Mouse (Mus musculus): ENCODE results near the gene Evc. TPM values are rescaled to one million over a fixed set of nuclear protein-coding genes. Genes with fewer than 3 reads are reported as not detected.

Evc gene
- polyA plus RNA-seq, 1 experiment from 2014 or later: 1.7 TPM

GRCm38 (mm10) chr5:37363284-37363683 lies 26.6 kb upstream of the Evc start:
- WGBS: 81% methylated on average over 5 of the region's 5 CpGs
- no peak for TF ChIP-seq CTCF (IDR thresholded peaks at IDR 0.05; ENCODE audit: low read depth)
- Histone ChIP-seq H3K4me3 (ENCODE audit: low read depth, low read length) (no peak overlapping the region), H3K4me2 (replicated peaks; ENCODE audit: low read depth) (no peak overlapping the region), H3K36me3 (ENCODE audit: control insufficient read depth, insufficient read depth) (no peaks in the 10 kb centered on the region; the same call in 1 of the 2 replicates), H3K9ac (ENCODE audit: low read depth, low read length) (no peak overlapping the region), H3K27ac (ENCODE audit: low read depth, low read length) (no peak overlapping the region), H3K4me1 (replicated peaks; ENCODE audit: control insufficient read depth, insufficient read depth, low read length) (no peaks in the 10 kb centered on the region), H3K27me3 (replicated peaks; ENCODE audit: control insufficient read depth, insufficient read depth, low read length) (no peaks in the 10 kb centered on the region), H3K9me3 (ENCODE audit: control insufficient read depth) (no peaks in the 10 kb centered on the region)
- no peak for ATAC-seq

- no peaks in the 10 kb centered on the region for H3K4me1 ChIP-seq (replicated peaks; ENCODE audit: control insufficient read depth, insufficient read depth, low read length)
- no peak overlapping the region for H3K4me2 ChIP-seq (replicated peaks; ENCODE audit: low read depth)
- H3K4me3 ChIP-seq (ENCODE audit: low read depth, low read length): no peak overlapping the region
- H3K27ac ChIP-seq (ENCODE audit: low read depth, low read length): no peak overlapping the region
- no peaks in the 10 kb centered on the region for H3K27me3 ChIP-seq (replicated peaks; ENCODE audit: control insufficient read depth, insufficient read depth, low read length)
- no peaks in the 10 kb centered on the region; the same call in 1 of the 2 replicates for H3K36me3 ChIP-seq (ENCODE audit: control insufficient read depth, insufficient read depth)
- H3K9ac ChIP-seq (ENCODE audit: low read depth, low read length): no peak overlapping the region
- WGBS: 71% methylated on average over 5 of the region's 5 CpGs
- H3K9me3 ChIP-seq (ENCODE audit: control insufficient read depth): no peaks in the 10 kb centered on the region
- ATAC-seq: no peak
- no peak for TF ChIP-seq CTCF (IDR thresholded peaks at IDR 0.05; ENCODE audit: low read depth)
Measured at GRCm38 (mm10) chr5:37362618-37363017, 25.9 kb upstream of the Evc start.

DNA sequence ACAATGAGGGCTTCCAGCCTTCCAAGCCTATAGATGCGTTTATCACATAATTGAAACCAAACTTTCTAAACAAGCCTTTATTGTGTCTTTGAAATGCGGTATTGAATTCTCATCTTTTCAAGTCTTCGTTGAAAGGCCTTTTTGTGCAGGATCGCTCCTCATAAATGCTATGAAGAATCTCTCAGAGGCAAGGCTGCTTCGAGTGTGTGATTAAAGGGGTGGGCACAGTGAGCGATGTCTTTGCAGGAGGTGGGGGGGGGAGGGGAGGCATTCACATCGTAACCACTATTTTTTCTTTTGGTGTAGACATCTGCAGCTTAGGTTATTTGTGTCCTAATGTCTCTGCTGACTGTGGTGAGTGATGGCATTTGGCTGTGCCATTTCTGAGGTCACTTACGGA lies 19.3 kb upstream of the Evc start:
- Histone ChIP-seq H3K27me3 (replicated peaks; ENCODE audit: control insufficient read depth, insufficient read depth, low read length) (no peaks in the 10 kb centered on the region), H3K27ac (ENCODE audit: low read depth, low read length) (no peak overlapping the region), H3K36me3 (ENCODE audit: control insufficient read depth, insufficient read depth) (no peaks in the 10 kb centered on the region), H3K9me3 (ENCODE audit: control insufficient read depth) (no peaks in the 10 kb centered on the region), H3K4me1 (replicated peaks; ENCODE audit: control insufficient read depth, insufficient read depth, low read length) (no peaks in the 10 kb centered on the region), H3K9ac (ENCODE audit: low read depth, low read length) (no peak overlapping the region), H3K4me3 (ENCODE audit: low read depth, low read length) (no peak overlapping the region), H3K4me2 (replicated peaks; ENCODE audit: low read depth) (no peak overlapping the region)
- WGBS: 88% methylated on average over 8 of the region's 8 CpGs
- ATAC-seq: no peak
- TF ChIP-seq CTCF (IDR thresholded peaks at IDR 0.05; ENCODE audit: low read depth): no peak

GRCm38 (mm10) chr5:37354385-37354784 lies 17.7 kb upstream of the Evc start:
- Histone ChIP-seq H3K27me3 (replicated peaks; ENCODE audit: control insufficient read depth, insufficient read depth, low read length) (no peaks in the 10 kb centered on the region), H3K4me2 (replicated peaks; ENCODE audit: low read depth) (no peak overlapping the region), H3K27ac (ENCODE audit: low read depth, low read length) (no peak overlapping the region), H3K9ac (ENCODE audit: low read depth, low read length) (no peak overlapping the region), H3K36me3 (ENCODE audit: control insufficient read depth, insufficient read depth) (no peaks in the 10 kb centered on the region), H3K4me1 (replicated peaks; ENCODE audit: control insufficient read depth, insufficient read depth, low read length) (no peaks in the 10 kb centered on the region), H3K4me3 (ENCODE audit: low read depth, low read length) (no peak overlapping the region), H3K9me3 (ENCODE audit: control insufficient read depth) (no peaks in the 10 kb centered on the region)
- TF ChIP-seq CTCF (IDR thresholded peaks at IDR 0.05; ENCODE audit: low read depth): peak; percentile 78
- WGBS: 79% methylated on average over 4 of the region's 4 CpGs
- ATAC-seq: no peak

DNA sequence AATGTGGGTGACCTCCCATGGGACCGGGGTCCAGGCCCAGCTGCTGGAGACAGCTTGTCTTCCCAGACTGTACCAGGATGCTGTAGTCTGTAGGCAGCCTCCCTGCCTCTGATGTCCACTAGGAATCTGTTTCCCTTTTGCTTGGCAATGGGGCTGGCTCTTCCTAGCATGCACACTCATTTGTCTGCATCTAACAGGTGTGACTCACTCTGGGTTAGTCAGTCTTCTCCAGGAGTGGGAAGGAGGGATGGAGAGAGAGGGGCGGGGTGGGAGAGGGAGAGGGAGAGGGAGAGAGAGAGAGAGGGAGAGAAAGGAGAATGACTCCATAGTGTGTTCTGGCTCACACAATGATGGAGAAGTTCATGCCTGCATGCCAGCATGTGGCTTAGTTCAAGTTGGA lies 15.1 kb upstream of the Evc start:
- peaks cover 8% of the 10 kb centered on the region; the same call in 1 of the 2 replicates for H3K36me3 ChIP-seq (ENCODE audit: control insufficient read depth, insufficient read depth)
- no peak for ATAC-seq
- no peak for TF ChIP-seq CTCF (IDR thresholded peaks at IDR 0.05; ENCODE audit: low read depth)
- H3K9me3 ChIP-seq (ENCODE audit: control insufficient read depth): no peaks in the 10 kb centered on the region
- WGBS: 96% methylated on average over 2 of the region's 2 CpGs
- no peak overlapping the region for H3K9ac ChIP-seq (ENCODE audit: low read depth, low read length)
- H3K4me2 ChIP-seq (replicated peaks; ENCODE audit: low read depth): no peak overlapping the region
- H3K27ac ChIP-seq (ENCODE audit: low read depth, low read length): no peak overlapping the region
- no peak overlapping the region for H3K4me3 ChIP-seq (ENCODE audit: low read depth, low read length)
- H3K27me3 ChIP-seq (replicated peaks; ENCODE audit: control insufficient read depth, insufficient read depth, low read length): no peaks in the 10 kb centered on the region
- H3K4me1 ChIP-seq (replicated peaks; ENCODE audit: control insufficient read depth, insufficient read depth, low read length): no peaks in the 10 kb centered on the region

- H3K27me3 ChIP-seq (replicated peaks; ENCODE audit: control insufficient read depth, insufficient read depth, low read length): no peaks in the 10 kb centered on the region
- no peaks in the 10 kb centered on the region for H3K4me1 ChIP-seq (replicated peaks; ENCODE audit: control insufficient read depth, insufficient read depth, low read length)
- ATAC-seq: no peak
- H3K27ac ChIP-seq (ENCODE audit: low read depth, low read length): no peak overlapping the region
- H3K9ac ChIP-seq (ENCODE audit: low read depth, low read length): no peak overlapping the region
- H3K9me3 ChIP-seq (ENCODE audit: control insufficient read depth): no peaks in the 10 kb centered on the region
- H3K36me3 ChIP-seq (ENCODE audit: control insufficient read depth, insufficient read depth): peaks cover 6% of the 10 kb centered on the region; the same call in 1 of the 2 replicates
- TF ChIP-seq CTCF (IDR thresholded peaks at IDR 0.05; ENCODE audit: low read depth): no peak
- H3K4me3 ChIP-seq (ENCODE audit: low read depth, low read length): no peak overlapping the region
- H3K4me2 ChIP-seq (replicated peaks; ENCODE audit: low read depth): no peak overlapping the region
- WGBS: 86% methylated on average over 2 of the region's 2 CpGs
Measured at GRCm38 (mm10) chr5:37343962-37344361, 7.3 kb upstream of the Evc start.

- peak; percentile 47 for TF ChIP-seq CTCF (IDR thresholded peaks at IDR 0.05; ENCODE audit: low read depth)
- Histone ChIP-seq H3K27ac (ENCODE audit: low read depth, low read length) (no peak within 1 kb of the TSS), H3K9me3 (ENCODE audit: control insufficient read depth) (no peaks in the 10 kb centered on the region), H3K4me1 (replicated peaks; ENCODE audit: control insufficient read depth, insufficient read depth, low read length) (no peaks in the 10 kb centered on the region), H3K9ac (ENCODE audit: low read depth, low read length) (peak within 1 kb of the TSS; percentile 58), H3K4me2 (replicated peaks; ENCODE audit: low read depth) (peak within 1 kb of the TSS; percentile 80), H3K4me3 (ENCODE audit: low read depth, low read length) (peak within 1 kb of the TSS; percentile 59), H3K27me3 (replicated peaks; ENCODE audit: control insufficient read depth, insufficient read depth, low read length) (peaks cover 14% of the 10 kb centered on the region; the same call in 1 of the 2 replicates), H3K36me3 (ENCODE audit: control insufficient read depth, insufficient read depth) (no peaks in the 10 kb centered on the region)
- ATAC-seq: peak; percentile 28; the same call in 1 of the 2 replicates
- WGBS: under 1% methylated on average over 27 of the region's 27 CpGs
Measured at GRCm38 (mm10) chr5:37338288-37338687, 1.6 kb upstream of the Evc start, which contains the start of gene Evc2. Gene Evc2 (plus strand): TSS chr5:37338499.
